Mouse (Mus musculus) intestine, embryonic 15.5 days (tissue): ENCODE measurements around the gene Odf3l2. TPM values are rescaled to one million over a fixed set of nuclear protein-coding genes. Genes with fewer than 3 reads are reported as not detected.

Experiments used
- ATAC-seq: fragments of 200-750 bp; cut with Nextera tagmentation; 2 replicates; pipeline ENCODE4 v1.8.0; 2017; ENCODE audit warnings: moderate TSS enrichment, moderate library complexity
- H3K27ac ChIP-seq: fragments of 300-500 bp; sonication (generic); 2 replicates; pipeline ENCODE4 v1.5.1; 2015; ENCODE audit warnings: mild to moderate bottlenecking, inconsistent platforms
- H3K27me3 ChIP-seq: fragments of 300-500 bp; sonication (generic); replicated peaks from 2 replicates; pipeline ENCODE4 v1.6.1; 2015; ENCODE audit warnings: inconsistent platforms
- H3K36me3 ChIP-seq: fragments of 300-500 bp; sonication (generic); 2 replicates; pipeline ENCODE4 v1.6.1; 2015; ENCODE audit warnings: inconsistent platforms
- H3K4me1 ChIP-seq: fragments of 300-500 bp; sonication (generic); replicated peaks from 2 replicates; pipeline ENCODE4 v1.6.1; 2015; ENCODE audit warnings: inconsistent platforms
- H3K4me2 ChIP-seq: fragments of 300-500 bp; sonication (generic); replicated peaks from 2 replicates; pipeline ENCODE4 v1.6.1; 2015; ENCODE audit warnings: mild to moderate bottlenecking, inconsistent platforms
- H3K4me3 ChIP-seq: fragments of 300-500 bp; sonication (generic); replicated peaks from 2 replicates; pipeline ENCODE4 v1.5.1; 2015; ENCODE audit warnings: inconsistent platforms
- H3K9ac ChIP-seq: fragments of 300-500 bp; sonication (generic); 2 replicates; pipeline ENCODE4 v1.6.1; 2015; ENCODE audit warnings: inconsistent platforms
- H3K9me3 ChIP-seq: fragments of 300-500 bp; sonication (generic); 2 replicates; pipeline ENCODE4 v1.6.1; 2016; ENCODE audit warnings: inconsistent platforms
- WGBS: fragments of 180-500 bp; shearing (Covaris S2); methylation state at CpG from one replicate; pipeline ENCODE4 v1.1.7; 2015; 5-methylcytosine and 5-hydroxymethylcytosine counted together
- polyA plus RNA-seq: library from polyadenylated mRNA; unstranded; fragments of >200 nt; fragmentation: Nextera tagmentation; extraction: Ambion mirVana; gene quantifications from 2 replicates; pipeline ENCODE4 v1.2.1, GENCODE M21; 2015

Odf3l2 gene
- polyA plus RNA-seq, 1 experiment from 2014 or later: not detected

DNA sequence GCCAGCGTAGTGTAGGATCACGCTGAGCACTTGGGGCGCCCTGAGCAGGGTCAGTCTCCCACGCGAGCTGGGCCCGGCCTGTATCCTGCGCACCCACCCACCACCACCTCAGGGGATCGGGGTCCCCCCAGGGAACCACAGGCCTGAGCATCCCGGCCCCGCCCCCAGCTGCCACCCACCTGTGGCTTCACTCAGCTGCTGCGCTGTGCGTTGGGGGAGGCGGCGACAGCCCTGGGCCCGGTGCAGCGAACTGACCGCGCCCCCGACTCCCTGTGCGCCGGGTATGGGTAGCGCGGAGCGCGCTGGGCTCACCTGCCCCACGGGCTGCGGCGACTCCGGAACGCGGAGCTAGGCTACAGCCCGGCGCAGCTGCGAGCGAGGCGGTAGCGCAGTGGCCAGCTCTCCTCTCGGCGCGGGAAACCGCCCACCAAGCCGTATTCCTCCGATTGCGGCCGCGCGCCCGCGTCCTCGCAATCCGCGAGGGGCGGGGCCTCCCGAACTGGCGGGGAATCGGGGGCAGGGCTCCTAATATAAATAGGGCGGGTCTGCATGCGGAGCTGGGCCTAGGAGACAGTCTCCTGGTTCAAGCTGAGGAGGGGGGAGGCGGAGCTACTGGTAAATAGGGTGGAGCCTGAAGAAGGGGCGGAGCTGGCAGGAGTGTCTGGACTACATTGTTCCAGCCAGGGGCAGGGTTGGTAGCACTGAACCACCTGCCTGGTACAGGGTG is 31.8 kb downstream of the Odf3l2 start, which contains the start of gene C2cd4c:
C2cd4c (minus strand) TSS at position 448 of the 727 bp plus-strand sequence.
- H3K4me2 ChIP-seq: peak within 1 kb of the TSS; percentile 98
- H3K4me3 ChIP-seq: peak within 1 kb of the TSS; percentile 59
- peak; percentile 92 for ATAC-seq
- 1% methylated on average over 60 of the region's 60 CpGs for WGBS
- H3K36me3 ChIP-seq: no peaks in the 10 kb centered on the region
- peak within 1 kb of the TSS; percentile 56 for H3K9ac ChIP-seq
- H3K27me3 ChIP-seq: peaks cover 23% of the 10 kb centered on the region
- no peaks in the 10 kb centered on the region for H3K9me3 ChIP-seq
- H3K4me1 ChIP-seq: peaks cover 26% of the 10 kb centered on the region
- H3K27ac ChIP-seq: no peak within 1 kb of the TSS

DNA sequence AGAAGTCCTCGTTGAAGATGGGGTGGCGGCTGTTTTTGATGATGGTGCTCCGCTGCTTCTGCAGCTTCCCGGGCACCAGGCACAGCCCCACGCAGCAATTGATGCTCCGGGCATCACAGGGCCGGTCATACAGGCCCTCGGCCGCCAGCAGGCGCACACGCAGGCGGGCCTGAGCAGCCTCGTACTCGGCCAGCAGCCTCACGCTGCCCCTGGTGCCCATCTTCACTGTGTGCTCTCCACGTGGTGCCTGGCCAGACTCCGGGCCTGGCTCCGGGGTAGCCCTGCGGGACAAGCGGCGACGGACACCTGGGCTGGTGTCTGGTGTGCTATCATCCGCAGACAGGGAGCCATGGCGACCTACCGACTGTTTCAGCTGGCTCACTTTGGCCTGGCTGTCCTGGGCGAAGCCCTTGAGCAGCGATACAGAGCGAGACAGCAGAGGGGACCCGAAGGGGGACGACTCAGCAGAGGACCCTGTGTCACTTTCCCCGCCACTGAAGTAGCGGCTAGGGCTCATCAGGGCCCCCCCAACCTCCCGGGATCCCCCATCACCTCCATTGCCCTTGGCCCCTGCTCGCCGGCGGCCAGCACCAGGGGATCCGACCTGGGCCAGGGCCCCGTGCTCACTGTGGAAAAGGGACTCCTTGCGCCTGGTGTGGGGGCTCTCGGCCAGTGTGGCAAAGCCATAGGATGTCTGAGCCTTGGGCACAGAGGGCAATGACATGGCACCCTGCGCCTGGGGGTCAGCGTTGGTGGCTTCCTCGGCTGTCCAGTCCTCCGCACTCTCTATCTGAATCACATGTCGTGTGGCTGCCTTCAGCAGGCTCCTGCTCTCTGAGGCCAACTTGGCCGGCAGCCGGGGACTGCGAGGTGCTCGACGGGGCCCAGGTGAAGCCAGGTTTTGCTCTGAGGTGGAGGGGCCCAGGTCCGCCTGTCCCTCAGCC is 33.1 kb downstream of the Odf3l2 start:
- WGBS: 23% methylated on average over 51 of the region's 51 CpGs
- no peaks in the 10 kb centered on the region for H3K36me3 ChIP-seq
- peaks cover 23% of the 10 kb centered on the region for H3K27me3 ChIP-seq
- no peaks in the 10 kb centered on the region for H3K9me3 ChIP-seq
- H3K4me3 ChIP-seq: peak overlapping the region; percentile 9; the same call in 1 of the 2 replicates
- no peak overlapping the region for H3K27ac ChIP-seq
- H3K4me1 ChIP-seq: peaks cover 29% of the 10 kb centered on the region
- ATAC-seq: no peak
- H3K4me2 ChIP-seq: peak overlapping the region; percentile 98
- peak overlapping the region; percentile 23; the same call in 1 of the 2 replicates for H3K9ac ChIP-seq

DNA sequence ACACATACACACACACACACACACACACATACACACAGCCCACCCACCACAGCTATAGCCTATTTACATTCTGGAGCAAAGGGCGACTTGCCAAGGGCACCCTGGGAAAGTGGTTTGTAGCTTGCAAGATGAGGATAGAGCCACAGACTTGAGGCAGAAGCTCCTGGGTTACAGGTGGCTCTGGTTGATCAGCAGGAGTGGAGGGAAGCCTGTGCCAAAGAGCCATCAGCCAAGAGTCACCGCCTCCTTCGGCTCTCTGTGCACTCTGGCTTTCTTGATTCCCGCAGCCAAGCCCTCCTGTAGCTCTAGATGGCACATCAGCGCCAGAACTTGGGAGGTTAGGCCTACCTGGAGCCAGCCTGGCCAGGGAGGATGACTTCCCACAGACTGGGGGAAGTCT is 34.2 kb downstream of the Odf3l2 start:
- no peak overlapping the region for H3K4me3 ChIP-seq
- H3K36me3 ChIP-seq: no peaks in the 10 kb centered on the region
- no peak for ATAC-seq
- H3K9ac ChIP-seq: no peak overlapping the region
- peaks cover 23% of the 10 kb centered on the region for H3K27me3 ChIP-seq
- peaks cover 29% of the 10 kb centered on the region for H3K4me1 ChIP-seq
- H3K4me2 ChIP-seq: no peak overlapping the region
- no peak overlapping the region for H3K27ac ChIP-seq
- H3K9me3 ChIP-seq: no peaks in the 10 kb centered on the region
- 33% methylated on average over 5 of the region's 5 CpGs for WGBS

DNA sequence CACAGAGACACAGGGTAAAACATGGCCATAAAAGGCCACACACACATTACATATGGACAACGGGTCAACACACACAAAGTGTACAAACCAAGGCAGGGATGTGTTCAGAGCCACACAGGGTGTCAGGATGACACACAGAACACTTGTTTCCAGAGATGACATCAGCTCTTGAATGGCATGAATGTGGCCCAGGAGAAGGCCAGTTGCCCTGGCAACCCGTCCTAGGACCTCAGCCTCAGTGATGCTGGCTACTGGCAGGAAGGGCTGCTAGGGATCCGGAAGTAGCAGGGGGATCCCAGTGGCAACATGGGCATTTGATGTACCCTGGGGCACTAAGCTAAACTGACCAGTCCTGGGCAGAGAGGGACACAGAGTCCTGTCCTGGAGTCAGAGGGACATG is 36.3 kb downstream of the Odf3l2 start:
- H3K9ac ChIP-seq: no peak overlapping the region
- no peak overlapping the region for H3K4me3 ChIP-seq
- H3K36me3 ChIP-seq: no peaks in the 10 kb centered on the region
- peaks cover 29% of the 10 kb centered on the region for H3K4me1 ChIP-seq
- H3K27ac ChIP-seq: no peak overlapping the region
- 72% methylated on average over 3 of the region's 3 CpGs for WGBS
- no peak overlapping the region for H3K4me2 ChIP-seq
- H3K27me3 ChIP-seq: peaks cover 23% of the 10 kb centered on the region
- H3K9me3 ChIP-seq: no peaks in the 10 kb centered on the region
- no peak for ATAC-seq

DNA sequence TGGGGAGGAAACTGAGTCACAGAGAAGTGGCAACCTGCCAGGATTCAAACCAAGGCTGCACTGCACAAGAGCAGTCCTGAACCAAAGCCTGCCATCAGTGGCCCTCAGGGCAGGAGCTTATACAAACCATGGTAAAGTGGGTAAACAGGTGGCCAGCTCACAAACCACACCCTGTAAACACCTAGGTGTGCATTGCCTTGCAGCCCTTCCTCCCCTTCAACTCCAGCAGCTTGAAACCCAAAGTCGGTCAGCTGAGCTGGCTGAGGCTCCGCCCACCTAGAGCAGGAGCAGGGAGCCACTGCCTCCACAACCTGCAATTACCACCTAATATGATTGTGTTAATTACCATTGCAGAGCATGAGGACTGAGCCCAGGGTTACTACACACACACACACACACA is 37.6 kb downstream of the Odf3l2 start:
- no peak overlapping the region for H3K4me3 ChIP-seq
- 33% methylated on average over 2 of the region's 2 CpGs for WGBS
- H3K4me1 ChIP-seq: peaks cover 15% of the 10 kb centered on the region
- H3K9ac ChIP-seq: no peak overlapping the region
- H3K27me3 ChIP-seq: peaks cover 15% of the 10 kb centered on the region
- H3K4me2 ChIP-seq: no peak overlapping the region
- no peaks in the 10 kb centered on the region for H3K9me3 ChIP-seq
- no peak overlapping the region for H3K27ac ChIP-seq
- peak; percentile 32 for ATAC-seq
- no peaks in the 10 kb centered on the region for H3K36me3 ChIP-seq

- WGBS: 80% methylated on average over 4 of the region's 4 CpGs
Measured at GRCm38 (mm10) chr10:79606537-79606936, 39.0 kb downstream of the Odf3l2 start.

DNA sequence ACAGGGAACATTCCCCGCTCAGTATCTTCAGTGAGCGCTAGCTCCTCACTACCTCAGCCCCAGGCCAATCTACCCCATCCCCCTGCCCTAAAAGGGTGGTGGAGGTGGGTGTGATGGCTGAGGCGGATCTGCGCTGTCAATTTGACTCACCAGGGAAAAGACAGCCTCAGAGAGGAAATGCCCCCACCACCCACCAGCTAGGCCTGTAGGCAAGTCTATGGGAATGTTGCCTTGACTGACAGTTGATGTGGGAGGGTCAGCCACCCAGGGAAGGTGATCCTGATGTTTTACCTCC is 47.7 kb downstream of the Odf3l2 start:
- no peak for ATAC-seq
- no peak overlapping the region for H3K9ac ChIP-seq
- peaks cover 5% of the 10 kb centered on the region; the same call in 1 of the 2 replicates for H3K27me3 ChIP-seq
- H3K27ac ChIP-seq: no peak overlapping the region
- no peak overlapping the region for H3K4me2 ChIP-seq
- H3K36me3 ChIP-seq: no peaks in the 10 kb centered on the region
- no peak overlapping the region for H3K4me3 ChIP-seq
- no peaks in the 10 kb centered on the region for H3K4me1 ChIP-seq
- no peaks in the 10 kb centered on the region for H3K9me3 ChIP-seq
- WGBS: 72% methylated on average over 4 of the region's 4 CpGs

More at GRCm38 (mm10) chr10:79606537-79606936, 39.0 kb downstream of the Odf3l2 start:
- H3K27ac ChIP-seq: no peak overlapping the region
- no peaks in the 10 kb centered on the region for H3K36me3 ChIP-seq
- H3K4me3 ChIP-seq: no peak overlapping the region
- no peak for ATAC-seq
- no peak overlapping the region for H3K4me2 ChIP-seq
- 0 out of 2 replicates have a peak, but pooled peaks cover 3% of the 10 kb centered on the region for H3K4me1 ChIP-seq
- no peaks in the 10 kb centered on the region for H3K9me3 ChIP-seq
- no peak overlapping the region for H3K9ac ChIP-seq
- 0 out of 2 replicates have a peak, but pooled peaks cover 3% of the 10 kb centered on the region for H3K27me3 ChIP-seq

DNA sequence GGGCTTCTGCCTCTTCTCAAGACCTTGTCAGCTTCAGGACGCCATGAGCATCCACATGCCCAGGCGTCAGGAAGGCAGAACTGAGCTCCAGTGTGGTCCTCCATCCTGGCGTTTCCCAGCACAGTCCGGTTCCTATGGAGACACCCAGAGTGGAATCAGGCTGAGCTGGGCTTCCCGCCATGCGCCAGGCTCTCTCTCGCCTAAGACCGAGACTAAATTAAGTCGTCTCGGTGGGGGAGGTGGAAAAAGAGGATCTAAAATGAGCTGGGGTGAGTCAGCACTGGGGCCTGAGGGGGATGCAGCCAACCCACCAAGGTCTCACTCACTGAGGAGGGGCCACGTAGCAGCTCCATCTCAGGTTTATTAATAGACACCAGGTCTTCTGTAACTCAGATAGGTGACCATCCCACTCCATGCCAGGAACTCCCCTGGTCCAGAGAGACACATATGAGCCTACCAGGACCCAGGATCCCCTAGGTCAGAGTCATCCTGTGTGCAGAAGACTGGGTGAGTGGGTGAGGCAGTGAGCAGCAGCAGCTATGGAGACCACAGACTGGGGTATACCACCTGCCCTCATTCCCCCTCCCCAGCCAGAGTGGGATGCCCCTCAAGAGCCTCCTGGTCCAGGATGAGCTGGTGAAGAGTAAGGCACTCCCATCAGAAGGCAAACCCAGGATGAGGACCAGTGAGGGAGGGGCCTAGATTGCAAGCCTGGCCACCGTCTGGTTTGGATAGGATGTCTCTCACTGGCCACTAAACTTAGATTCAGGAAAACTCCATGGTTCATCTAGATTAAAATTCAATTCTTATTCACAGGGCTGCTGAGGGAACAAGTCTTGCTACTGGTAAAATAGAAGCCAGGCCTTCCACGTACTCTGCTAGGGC is 48.2 kb downstream of the Odf3l2 start:
- 42% methylated on average over 13 of the region's 13 CpGs for WGBS
- ATAC-seq: no peak

GRCm38 (mm10) chr10:79595590-79595929 is 50.0 kb downstream of the Odf3l2 start:
- Histone ChIP-seq H3K27me3 (peaks cover 5% of the 10 kb centered on the region; the same call in 1 of the 2 replicates), H3K4me2 (no peak overlapping the region), H3K36me3 (no peaks in the 10 kb centered on the region), H3K4me3 (no peak overlapping the region), H3K27ac (no peak overlapping the region), H3K9me3 (no peaks in the 10 kb centered on the region), H3K9ac (no peak overlapping the region), H3K4me1 (no peaks in the 10 kb centered on the region)
- ATAC-seq: no peak
- WGBS: 53% methylated on average over 8 of the region's 8 CpGs

More for the DNA sequence above, 48.2 kb downstream of the Odf3l2 start:
- no peaks in the 10 kb centered on the region for H3K4me1 ChIP-seq
- H3K9ac ChIP-seq: no peak overlapping the region
- H3K27me3 ChIP-seq: peaks cover 5% of the 10 kb centered on the region; the same call in 1 of the 2 replicates
- H3K9me3 ChIP-seq: no peaks in the 10 kb centered on the region
- no peak overlapping the region for H3K27ac ChIP-seq
- no peaks in the 10 kb centered on the region for H3K36me3 ChIP-seq
- no peak overlapping the region for H3K4me2 ChIP-seq
- H3K4me3 ChIP-seq: no peak overlapping the region

- H3K4me1 ChIP-seq: no peaks in the 10 kb centered on the region
- WGBS: 18% methylated on average over 17 of the region's 17 CpGs
- no peak overlapping the region for H3K27ac ChIP-seq
- H3K4me2 ChIP-seq: no peak overlapping the region
- H3K27me3 ChIP-seq: peaks cover 5% of the 10 kb centered on the region; the same call in 1 of the 2 replicates
- no peaks in the 10 kb centered on the region for H3K9me3 ChIP-seq
- no peak overlapping the region for H3K9ac ChIP-seq
- H3K36me3 ChIP-seq: no peaks in the 10 kb centered on the region
- peak; percentile 92; the same call in 1 of the 2 replicates for ATAC-seq
- H3K4me3 ChIP-seq: no peak overlapping the region
Measured at GRCm38 (mm10) chr10:79594872-79595589, 50.5 kb downstream of the Odf3l2 start.

GRCm38 (mm10) chr10:79594111-79594510 is 51.4 kb downstream of the Odf3l2 start:
- Histone ChIP-seq H3K9me3 (no peaks in the 10 kb centered on the region), H3K27me3 (peaks cover 5% of the 10 kb centered on the region; the same call in 1 of the 2 replicates), H3K4me1 (no peaks in the 10 kb centered on the region), H3K9ac (no peak overlapping the region), H3K4me2 (no peak overlapping the region), H3K27ac (no peak overlapping the region), H3K4me3 (no peak overlapping the region), H3K36me3 (no peaks in the 10 kb centered on the region)
- ATAC-seq: no peak
- WGBS: 49% methylated on average over 6 of the region's 6 CpGs
